Mouse (Mus musculus): ENCODE measurements around the gene Akt1s1. TPM values are rescaled to one million over a fixed set of nuclear protein-coding genes. Genes with fewer than 3 reads are reported as not detected.

Akt1s1 gene
- polyA plus RNA-seq, 1 experiment from 2014 or later: 63.4 TPM

GRCm38 (mm10) chr7:44836016-44836404, 12.8 kb upstream of the Akt1s1 start:
- Histone ChIP-seq H3K36me3 (ENCODE audit: control insufficient read depth, insufficient read depth, low read length) (peaks cover 3% of the 10 kb centered on the region; the same call in 1 of the 2 replicates), H3K4me1 (ENCODE audit: control insufficient read depth, insufficient read depth, low read length) (peaks cover 15% of the 10 kb centered on the region), H3K4me2 (ENCODE audit: low read depth, severe bottlenecking) (no peak overlapping the region), H3K9ac (ENCODE audit: low read length) (no peak overlapping the region), H3K4me3 (ENCODE audit: low read depth, low read length) (no peak overlapping the region), H3K27me3 (ENCODE audit: control insufficient read depth, insufficient read depth, low read length) (peaks cover 18% of the 10 kb centered on the region), H3K27ac (replicated peaks; ENCODE audit: low read depth, low read length) (no peak overlapping the region), H3K9me3 (ENCODE audit: control insufficient read depth, low read length) (no peaks in the 10 kb centered on the region)
- DNase-seq (ENCODE audit: low spot score) (no peak), ATAC-seq (ENCODE audit: insufficient number of reproducible peaks, low FRiP score, low TSS enrichment, low read depth) (no peak)
- WGBS: 57% methylated on average over 3 of the region's 3 CpGs

GRCm38 (mm10) chr7:44836423-44837053, 12.3 kb upstream of the Akt1s1 start:
- Histone ChIP-seq H3K9me3 (ENCODE audit: control insufficient read depth, low read length) (no peaks in the 10 kb centered on the region), H3K4me1 (ENCODE audit: control insufficient read depth, insufficient read depth, low read length) (peaks cover 15% of the 10 kb centered on the region), H3K27ac (replicated peaks; ENCODE audit: low read depth, low read length) (no peak overlapping the region), H3K27me3 (ENCODE audit: control insufficient read depth, insufficient read depth, low read length) (peaks cover 18% of the 10 kb centered on the region), H3K4me3 (ENCODE audit: low read depth, low read length) (no peak overlapping the region), H3K9ac (ENCODE audit: low read length) (no peak overlapping the region), H3K4me2 (ENCODE audit: low read depth, severe bottlenecking) (no peak overlapping the region), H3K36me3 (ENCODE audit: control insufficient read depth, insufficient read depth, low read length) (no peaks in the 10 kb centered on the region; the same call in 1 of the 2 replicates)
- ATAC-seq (ENCODE audit: insufficient number of reproducible peaks, low FRiP score, low TSS enrichment, low read depth) (no peak), DNase-seq (ENCODE audit: low spot score) (no peak)
- whole genome bisulfite sequencing: 80% methylated on average over 9 of the region's 9 CpGs

GRCm38 (mm10) chr7:44838073-44838472, 10.7 kb upstream of the Akt1s1 start:
- 86% methylated on average over 6 of the region's 6 CpGs for WGBS
- peaks cover 15% of the 10 kb centered on the region for H3K4me1 ChIP-seq (ENCODE audit: control insufficient read depth, insufficient read depth, low read length)
- H3K27me3 ChIP-seq (ENCODE audit: control insufficient read depth, insufficient read depth, low read length): peaks cover 18% of the 10 kb centered on the region
- H3K9ac ChIP-seq (ENCODE audit: low read length): no peak overlapping the region
- H3K9me3 ChIP-seq (ENCODE audit: control insufficient read depth, low read length): no peaks in the 10 kb centered on the region
- DNase-seq (ENCODE audit: low spot score) (no peak), ATAC-seq (ENCODE audit: insufficient number of reproducible peaks, low FRiP score, low TSS enrichment, low read depth) (no peak)
- peaks cover 3% of the 10 kb centered on the region for H3K36me3 ChIP-seq (ENCODE audit: control insufficient read depth, insufficient read depth, low read length)
- no peak overlapping the region for H3K4me2 ChIP-seq (ENCODE audit: low read depth, severe bottlenecking)
- H3K27ac ChIP-seq (replicated peaks; ENCODE audit: low read depth, low read length): no peak overlapping the region
- H3K4me3 ChIP-seq (ENCODE audit: low read depth, low read length): no peak overlapping the region

- Histone ChIP-seq H3K4me2 (ENCODE audit: low read depth, severe bottlenecking) (peak overlapping the region; percentile 52), H3K4me1 (ENCODE audit: control insufficient read depth, insufficient read depth, low read length) (peaks cover 15% of the 10 kb centered on the region), H3K27ac (replicated peaks; ENCODE audit: low read depth, low read length) (no peak overlapping the region), H3K36me3 (ENCODE audit: control insufficient read depth, insufficient read depth, low read length) (peaks cover 6% of the 10 kb centered on the region), H3K9ac (ENCODE audit: low read length) (no peak overlapping the region; the same call in 1 of the 2 replicates), H3K4me3 (ENCODE audit: low read depth, low read length) (peak overlapping the region; percentile 31), H3K9me3 (ENCODE audit: control insufficient read depth, low read length) (no peaks in the 10 kb centered on the region), H3K27me3 (ENCODE audit: control insufficient read depth, insufficient read depth, low read length) (peaks cover 18% of the 10 kb centered on the region)
- 25% methylated on average over 11 of the region's 11 CpGs for WGBS
- DNase-seq (ENCODE audit: low spot score) (no peak), ATAC-seq (ENCODE audit: insufficient number of reproducible peaks, low FRiP score, low TSS enrichment, low read depth) (no peak)
Measured at GRCm38 (mm10) chr7:44839171-44839490, 9.7 kb upstream of the Akt1s1 start.

- Histone ChIP-seq H3K36me3 (ENCODE audit: control insufficient read depth, insufficient read depth, low read length) (peaks cover 6% of the 10 kb centered on the region), H3K4me3 (ENCODE audit: low read depth, low read length) (peak overlapping the region; percentile 31), H3K27me3 (ENCODE audit: control insufficient read depth, insufficient read depth, low read length) (peaks cover 18% of the 10 kb centered on the region), H3K9me3 (ENCODE audit: control insufficient read depth, low read length) (no peaks in the 10 kb centered on the region), H3K9ac (ENCODE audit: low read length) (peak overlapping the region; percentile 17; the same call in 1 of the 2 replicates), H3K27ac (replicated peaks; ENCODE audit: low read depth, low read length) (no peak overlapping the region), H3K4me1 (ENCODE audit: control insufficient read depth, insufficient read depth, low read length) (peaks cover 15% of the 10 kb centered on the region), H3K4me2 (ENCODE audit: low read depth, severe bottlenecking) (peak overlapping the region; percentile 52)
- peak; percentile 58 for DNase-seq (ENCODE audit: low spot score)
- WGBS: 2% methylated on average over 58 of the region's 58 CpGs
- ATAC-seq (ENCODE audit: insufficient number of reproducible peaks, low FRiP score, low TSS enrichment, low read depth): peak; percentile 62; the same call in 1 of the 2 replicates
Measured at GRCm38 (mm10) chr7:44839491-44840191, 9.2 kb upstream of the Akt1s1 start.

- Histone ChIP-seq H3K9me3 (ENCODE audit: control insufficient read depth, low read length) (no peaks in the 10 kb centered on the region), H3K4me1 (ENCODE audit: control insufficient read depth, insufficient read depth, low read length) (peaks cover 13% of the 10 kb centered on the region), H3K27me3 (ENCODE audit: control insufficient read depth, insufficient read depth, low read length) (peaks cover 18% of the 10 kb centered on the region), H3K27ac (replicated peaks; ENCODE audit: low read depth, low read length) (no peak overlapping the region), H3K4me3 (ENCODE audit: low read depth, low read length) (peak overlapping the region; percentile 31), H3K9ac (ENCODE audit: low read length) (no peak overlapping the region), H3K36me3 (ENCODE audit: control insufficient read depth, insufficient read depth, low read length) (peaks cover 13% of the 10 kb centered on the region), H3K4me2 (ENCODE audit: low read depth, severe bottlenecking) (peak overlapping the region; percentile 52; the same call in 1 of the 2 replicates)
- ATAC-seq (ENCODE audit: insufficient number of reproducible peaks, low FRiP score, low TSS enrichment, low read depth) (no peak), DNase-seq (ENCODE audit: low spot score) (no peak)
- WGBS: 61% methylated on average over 14 of the region's 14 CpGs
Measured at GRCm38 (mm10) chr7:44840426-44840825, 8.4 kb upstream of the Akt1s1 start.

- Histone ChIP-seq H3K27ac (replicated peaks; ENCODE audit: low read depth, low read length) (no peak overlapping the region), H3K4me3 (ENCODE audit: low read depth, low read length) (no peak overlapping the region), H3K9ac (ENCODE audit: low read length) (no peak overlapping the region), H3K27me3 (ENCODE audit: control insufficient read depth, insufficient read depth, low read length) (peaks cover 18% of the 10 kb centered on the region), H3K4me1 (ENCODE audit: control insufficient read depth, insufficient read depth, low read length) (peaks cover 11% of the 10 kb centered on the region), H3K36me3 (ENCODE audit: control insufficient read depth, insufficient read depth, low read length) (peaks cover 21% of the 10 kb centered on the region), H3K4me2 (ENCODE audit: low read depth, severe bottlenecking) (no peak overlapping the region), H3K9me3 (ENCODE audit: control insufficient read depth, low read length) (no peaks in the 10 kb centered on the region)
- ATAC-seq (ENCODE audit: insufficient number of reproducible peaks, low FRiP score, low TSS enrichment, low read depth) (no peak), DNase-seq (ENCODE audit: low spot score) (no peak)
- WGBS: 89% methylated on average over 8 of the region's 8 CpGs
Measured at GRCm38 (mm10) chr7:44841825-44842463, 6.8 kb upstream of the Akt1s1 start.

- WGBS: 94% methylated on average over 10 of the region's 10 CpGs
- ATAC-seq (ENCODE audit: insufficient number of reproducible peaks, low FRiP score, low TSS enrichment, low read depth): no peak
Measured at GRCm38 (mm10) chr7:44845006-44845405, 3.8 kb upstream of the Akt1s1 start.

More at GRCm38 (mm10) chr7:44845006-44845405, 3.8 kb upstream of the Akt1s1 start:
- H3K4me3 ChIP-seq (ENCODE audit: low read depth, low read length): no peak overlapping the region
- peaks cover 9% of the 10 kb centered on the region for H3K27me3 ChIP-seq (ENCODE audit: control insufficient read depth, insufficient read depth, low read length)
- H3K4me1 ChIP-seq (ENCODE audit: control insufficient read depth, insufficient read depth, low read length): peaks cover 8% of the 10 kb centered on the region
- H3K9ac ChIP-seq (ENCODE audit: low read length): no peak overlapping the region
- H3K9me3 ChIP-seq (ENCODE audit: control insufficient read depth, low read length): no peaks in the 10 kb centered on the region
- H3K36me3 ChIP-seq (ENCODE audit: control insufficient read depth, insufficient read depth, low read length): peaks cover 21% of the 10 kb centered on the region
- DNase-seq (ENCODE audit: low spot score): no peak
- no peak overlapping the region for H3K27ac ChIP-seq (replicated peaks; ENCODE audit: low read depth, low read length)
- no peak overlapping the region for H3K4me2 ChIP-seq (ENCODE audit: low read depth, severe bottlenecking)
